Mouse (Mus musculus): Measurements from ENCODE around the gene Dync1li2. TPM values are rescaled to one million over a fixed set of nuclear protein-coding genes. Genes with fewer than 3 reads are reported as not detected.

Gene Dync1li2
- polyA plus RNA-seq, 1 experiment from 2014 or later = 55.0 TPM

- H3K27me3 ChIP-seq (ENCODE audit: control insufficient read depth, insufficient read depth, low read length) = no peaks in the 10 kb centered on the region
- no peak overlapping the region for H3K4me3 ChIP-seq (ENCODE audit: control insufficient read depth in 1 of 2, insufficient read depth in 1 of 2, low read depth in 1 of 2, low read length in 2 of 2)
- no peak overlapping the region for H3K4me2 ChIP-seq (ENCODE audit: low read length)
- WGBS = 76% methylated on average over 7 of the region's 7 CpGs
- H3K27ac ChIP-seq (replicated peaks in 1 of 2; ENCODE audit: control insufficient read depth in 1 of 2, insufficient read depth in 1 of 2, low read depth in 2 of 2, low read length in 2 of 2) = no peak overlapping the region
- no peaks in the 10 kb centered on the region for H3K36me3 ChIP-seq (ENCODE audit: control insufficient read depth, insufficient read depth, low read length)
- peaks cover 24 to 29% of the 10 kb centered on the region in 2 experiments for H3K4me1 ChIP-seq (ENCODE audit: control insufficient read depth in 2 of 2, insufficient read depth in 2 of 2, low read length in 2 of 2)
- ATAC-seq (ENCODE audit: insufficient number of reproducible peaks, insufficient read depth, low FRiP score, low read depth) = no peak
- H3K9me3 ChIP-seq (ENCODE audit: control insufficient read depth, low read length) = no peaks in the 10 kb centered on the region
- no peak overlapping the region for H3K9ac ChIP-seq (ENCODE audit: low read length)
These were observed 62.6 kb downstream of the Dync1li2 start for GRCm38 (mm10) chr8:104380269-104380668.

GRCm38 (mm10) chr8:104379301-104379836 lies 63.5 kb downstream of the Dync1li2 start:
- Histone ChIP-seq H3K36me3 (ENCODE audit: control insufficient read depth, insufficient read depth, low read length) (no peaks in the 10 kb centered on the region), H3K4me3 (ENCODE audit: control insufficient read depth in 1 of 2, insufficient read depth in 1 of 2, low read depth in 1 of 2, low read length in 2 of 2) (no peak overlapping the region), H3K9ac (ENCODE audit: low read length) (no peak overlapping the region), H3K27me3 (ENCODE audit: control insufficient read depth, insufficient read depth, low read length) (no peaks in the 10 kb centered on the region), H3K4me1 (ENCODE audit: control insufficient read depth in 2 of 2, insufficient read depth in 2 of 2, low read length in 2 of 2) (peaks cover 31 to 35% of the 10 kb centered on the region in 2 experiments), H3K4me2 (ENCODE audit: low read length) (no peak overlapping the region), H3K27ac (replicated peaks in 1 of 2; ENCODE audit: control insufficient read depth in 1 of 2, insufficient read depth in 1 of 2, low read depth in 2 of 2, low read length in 2 of 2) (no peak overlapping the region), H3K9me3 (ENCODE audit: control insufficient read depth, low read length) (no peaks in the 10 kb centered on the region)
- 63% methylated on average over 10 of the region's 10 CpGs for WGBS
- ATAC-seq (ENCODE audit: insufficient number of reproducible peaks, insufficient read depth, low FRiP score, low read depth) = no peak

DNA sequence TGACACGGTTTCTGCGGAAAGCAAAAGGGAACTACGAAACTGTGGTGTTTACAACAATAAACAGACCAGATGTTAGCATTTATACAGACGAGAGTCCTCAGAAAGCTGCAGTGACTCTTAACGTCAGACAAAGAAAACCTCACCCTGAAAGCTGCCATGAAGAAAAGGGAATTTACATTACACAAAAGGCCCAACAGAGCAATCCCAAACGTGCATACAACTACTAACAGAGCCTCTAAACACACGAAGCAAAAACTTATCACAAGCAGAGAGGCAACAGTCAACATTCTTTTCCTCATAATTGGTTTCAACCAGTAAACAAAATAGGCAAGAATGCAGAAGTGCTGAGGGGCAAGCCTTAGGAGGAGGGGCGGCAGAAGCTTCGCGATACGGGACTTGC lies 66.2 kb downstream of the Dync1li2 start:
- Histone ChIP-seq H3K4me1 (ENCODE audit: control insufficient read depth in 2 of 2, insufficient read depth in 2 of 2, low read length in 2 of 2) (peaks cover 23 to 27% of the 10 kb centered on the region in 2 experiments), H3K9me3 (ENCODE audit: control insufficient read depth, low read length) (no peaks in the 10 kb centered on the region), H3K27me3 (ENCODE audit: control insufficient read depth, insufficient read depth, low read length) (no peaks in the 10 kb centered on the region), H3K4me3 (ENCODE audit: control insufficient read depth in 1 of 2, insufficient read depth in 1 of 2, low read depth in 1 of 2, low read length in 2 of 2) (no peak overlapping the region), H3K9ac (ENCODE audit: low read length) (no peak overlapping the region), H3K36me3 (ENCODE audit: control insufficient read depth, insufficient read depth, low read length) (no peaks in the 10 kb centered on the region), H3K4me2 (ENCODE audit: low read length) (no peak overlapping the region), H3K27ac (replicated peaks in 1 of 2; ENCODE audit: control insufficient read depth in 1 of 2, insufficient read depth in 1 of 2, low read depth in 2 of 2, low read length in 2 of 2) (no peak overlapping the region; a peak in 1 of 4 replicates)
- ATAC-seq (ENCODE audit: insufficient number of reproducible peaks, insufficient read depth, low FRiP score, low read depth) = no peak
- WGBS = 77% methylated on average over 11 of the region's 11 CpGs

GRCm38 (mm10) chr8:104375959-104376358 lies 66.9 kb downstream of the Dync1li2 start:
- ATAC-seq (ENCODE audit: insufficient number of reproducible peaks, insufficient read depth, low FRiP score, low read depth) = no peak
- no peaks in the 10 kb centered on the region for H3K27me3 ChIP-seq (ENCODE audit: control insufficient read depth, insufficient read depth, low read length)
- H3K4me2 ChIP-seq (ENCODE audit: low read length) = peak overlapping the region; percentile 50
- 64% methylated on average over 5 of the region's 5 CpGs for WGBS
- no peaks in the 10 kb centered on the region for H3K36me3 ChIP-seq (ENCODE audit: control insufficient read depth, insufficient read depth, low read length)
- peak overlapping the region; percentile 87 to 90 for H3K27ac ChIP-seq (replicated peaks in 1 of 2; ENCODE audit: control insufficient read depth in 1 of 2, insufficient read depth in 1 of 2, low read depth in 2 of 2, low read length in 2 of 2)
- no peak overlapping the region for H3K4me3 ChIP-seq (ENCODE audit: control insufficient read depth in 1 of 2, insufficient read depth in 1 of 2, low read depth in 1 of 2, low read length in 2 of 2)
- no peaks in the 10 kb centered on the region for H3K9me3 ChIP-seq (ENCODE audit: control insufficient read depth, low read length)
- peaks cover 23 to 27% of the 10 kb centered on the region in 2 experiments for H3K4me1 ChIP-seq (ENCODE audit: control insufficient read depth in 2 of 2, insufficient read depth in 2 of 2, low read length in 2 of 2)
- peak overlapping the region; percentile 56; the same call in 1 of the 2 replicates for H3K9ac ChIP-seq (ENCODE audit: low read length)

GRCm38 (mm10) chr8:104374864-104375846 lies 67.7 kb downstream of the Dync1li2 start:
- 26% methylated on average over 14 of the region's 14 CpGs for WGBS

GRCm38 (mm10) chr8:104374269-104374668 lies 68.6 kb downstream of the Dync1li2 start:
- no peaks in the 10 kb centered on the region for H3K36me3 ChIP-seq (ENCODE audit: control insufficient read depth, insufficient read depth, low read length)
- peak overlapping the region in 1 of 2 experiments; percentile 87; a peak in 1 of 4 replicates for H3K27ac ChIP-seq (replicated peaks in 1 of 2; ENCODE audit: control insufficient read depth in 1 of 2, insufficient read depth in 1 of 2, low read depth in 2 of 2, low read length in 2 of 2)
- H3K9me3 ChIP-seq (ENCODE audit: control insufficient read depth, low read length) = no peaks in the 10 kb centered on the region
- WGBS = 76% methylated on average over 11 of the region's 11 CpGs
- H3K27me3 ChIP-seq (ENCODE audit: control insufficient read depth, insufficient read depth, low read length) = no peaks in the 10 kb centered on the region
- no peak for ATAC-seq (ENCODE audit: insufficient number of reproducible peaks, insufficient read depth, low FRiP score, low read depth)
- H3K4me3 ChIP-seq (ENCODE audit: control insufficient read depth in 1 of 2, insufficient read depth in 1 of 2, low read depth in 1 of 2, low read length in 2 of 2) = no peak overlapping the region
- peaks cover 22 to 30% of the 10 kb centered on the region in 2 experiments for H3K4me1 ChIP-seq (ENCODE audit: control insufficient read depth in 2 of 2, insufficient read depth in 2 of 2, low read length in 2 of 2)
- H3K4me2 ChIP-seq (ENCODE audit: low read length) = no peak overlapping the region
- no peak overlapping the region for H3K9ac ChIP-seq (ENCODE audit: low read length)

More at GRCm38 (mm10) chr8:104374864-104375846, 67.7 kb downstream of the Dync1li2 start:
- Histone ChIP-seq H3K4me2 (ENCODE audit: low read length) (peak overlapping the region; percentile 50), H3K9ac (ENCODE audit: low read length) (peak overlapping the region; percentile 56), H3K9me3 (ENCODE audit: control insufficient read depth, low read length) (no peaks in the 10 kb centered on the region), H3K4me3 (ENCODE audit: control insufficient read depth in 1 of 2, insufficient read depth in 1 of 2, low read depth in 1 of 2, low read length in 2 of 2) (no peak overlapping the region), H3K4me1 (ENCODE audit: control insufficient read depth in 2 of 2, insufficient read depth in 2 of 2, low read length in 2 of 2) (peaks cover 23 to 27% of the 10 kb centered on the region in 2 experiments), H3K36me3 (ENCODE audit: control insufficient read depth, insufficient read depth, low read length) (no peaks in the 10 kb centered on the region), H3K27me3 (ENCODE audit: control insufficient read depth, insufficient read depth, low read length) (no peaks in the 10 kb centered on the region), H3K27ac (replicated peaks in 1 of 2; ENCODE audit: control insufficient read depth in 1 of 2, insufficient read depth in 1 of 2, low read depth in 2 of 2, low read length in 2 of 2) (peak overlapping the region; percentile 87 to 90)
- no peak for ATAC-seq (ENCODE audit: insufficient number of reproducible peaks, insufficient read depth, low FRiP score, low read depth)

DNA sequence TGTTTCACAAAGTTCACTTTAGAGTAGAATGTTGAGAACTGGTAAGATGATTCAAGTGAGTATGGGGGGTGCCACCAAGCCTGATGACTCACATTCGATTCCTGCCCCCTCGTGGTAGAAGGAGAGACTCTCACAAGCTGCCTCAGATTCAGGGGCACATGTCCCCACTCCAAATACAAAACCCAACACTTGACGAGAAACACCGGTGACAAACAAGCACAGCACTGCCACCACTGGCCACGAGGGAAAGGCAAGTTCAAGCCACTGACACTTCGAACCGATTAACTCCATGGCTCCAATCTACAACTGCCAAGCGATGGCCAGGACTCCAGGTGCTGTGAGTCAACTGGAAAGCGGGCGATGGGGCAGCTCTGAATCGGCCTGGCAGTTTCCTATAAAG lies 69.1 kb downstream of the Dync1li2 start:
- WGBS = 63% methylated on average over 11 of the region's 11 CpGs
- 0 out of 4 replicates have a peak overlapping the region, but pooled peaks of 1 of the 2 experiments have one; percentile 16 for H3K27ac ChIP-seq (replicated peaks in 1 of 2; ENCODE audit: control insufficient read depth in 1 of 2, insufficient read depth in 1 of 2, low read depth in 2 of 2, low read length in 2 of 2)
- peaks cover 21 to 30% of the 10 kb centered on the region in 2 experiments for H3K4me1 ChIP-seq (ENCODE audit: control insufficient read depth in 2 of 2, insufficient read depth in 2 of 2, low read length in 2 of 2)
- no peaks in the 10 kb centered on the region for H3K27me3 ChIP-seq (ENCODE audit: control insufficient read depth, insufficient read depth, low read length)
- no peaks in the 10 kb centered on the region for H3K36me3 ChIP-seq (ENCODE audit: control insufficient read depth, insufficient read depth, low read length)
- no peak overlapping the region for H3K9ac ChIP-seq (ENCODE audit: low read length)
- H3K9me3 ChIP-seq (ENCODE audit: control insufficient read depth, low read length) = no peaks in the 10 kb centered on the region
- H3K4me3 ChIP-seq (ENCODE audit: control insufficient read depth in 1 of 2, insufficient read depth in 1 of 2, low read depth in 1 of 2, low read length in 2 of 2) = no peak overlapping the region
- H3K4me2 ChIP-seq (ENCODE audit: low read length) = no peak overlapping the region
- ATAC-seq (ENCODE audit: insufficient number of reproducible peaks, insufficient read depth, low FRiP score, low read depth) = no peak

Measured in heart, embryonic 14.5 days (tissue).